9 mouse cellular contexts compared by ENCODE assay signal in genomic region chr19:45161093-45161492, GRCm38 (mm10). TPM values are rescaled to one million over a fixed set of nuclear protein-coding genes. Genes with fewer than 3 reads are reported as not detected.
DNase-seq lines count a peak whose midpoint lies in the region; ATAC-seq and TF ChIP-seq lines count a peak whose summit lies in the region.
"Had no signal": no experiment of that assay in that cellular context is flagged by ENCODE, and none has a peak within 500 bp of the region (broad histone marks: within the 10 kb centered on the region; RNA-seq: fewer than 3 reads in every experiment).

No protein-coding gene starts in this region.

- DNase-seq in thymus, adult 2 months = peak; percentile 46
- DNase-seq in thymus, adult 18-20 months = no peak
- DNase-seq in heart, postnatal 4 days = peak; percentile 80
- peak; percentile 86 for DNase-seq in limb, embryonic 11.5 days (ENCODE audit: low spot score)
- peak; percentile 76 for DNase-seq in neural tube, embryonic 11.5 days (ENCODE audit: low spot score)
- DNase-seq in urinary bladder, postnatal 25 days (ENCODE audit: low spot score) = peak; percentile 69

- H3K27ac ChIP-seq in thymus, adult 2 months (ENCODE audit: control insufficient read depth, insufficient read depth, low read length) = no peak overlapping the region
- H3K27ac ChIP-seq in bone marrow macrophage, adult 2 months (ENCODE audit: insufficient read depth, low read depth, low read length) = no peak overlapping the region
- no peak overlapping the region for H3K27ac ChIP-seq in embryonic fibroblast, embryonic 13.5 days (ENCODE audit: insufficient read depth, low read length)
- no peak overlapping the region for H3K27ac ChIP-seq in limb, embryonic 11.5 days (replicated peaks; ENCODE audit: low read depth, low read length)
- H3K27ac ChIP-seq in neural tube, embryonic 11.5 days (ENCODE audit: low read depth, low read length) = no peak overlapping the region

- no peak overlapping the region for H3K4me3 ChIP-seq in thymus, adult 2 months (ENCODE audit: control insufficient read depth, insufficient read depth, low read length)
- no peak overlapping the region for H3K4me3 ChIP-seq in bone marrow macrophage, adult 2 months (ENCODE audit: insufficient read depth, low read length)
- no peak overlapping the region for H3K4me3 ChIP-seq in embryonic fibroblast, embryonic 13.5 days (ENCODE audit: insufficient read depth, low read length)
- no peak overlapping the region for H3K4me3 ChIP-seq in limb, embryonic 11.5 days (ENCODE audit: low read depth, low read length)
- H3K4me3 ChIP-seq in neural tube, embryonic 11.5 days (ENCODE audit: low read depth, low read length) = no peak overlapping the region

- ATAC-seq in limb, embryonic 11.5 days (ENCODE audit: insufficient number of reproducible peaks, low FRiP score, low TSS enrichment, low read depth) = no peak
- ATAC-seq in neural tube, embryonic 11.5 days (ENCODE audit: insufficient read depth, low FRiP score, low TSS enrichment) = no peak

- H3K4me1 ChIP-seq in thymus, adult 2 months (replicated peaks; ENCODE audit: control insufficient read depth, insufficient read depth, low read length) = no peaks in the 10 kb centered on the region
- H3K4me1 ChIP-seq in bone marrow macrophage, adult 2 months (ENCODE audit: control insufficient read depth, insufficient read depth, low read length) = peaks cover 8% of the 10 kb centered on the region; the same call in 1 of the 2 replicates
- H3K4me1 ChIP-seq in embryonic fibroblast, embryonic 13.5 days (ENCODE audit: control insufficient read depth, insufficient read depth, low read length) = no peaks in the 10 kb centered on the region
- peaks cover under 1% of the 10 kb centered on the region; the same call in 1 of the 2 replicates for H3K4me1 ChIP-seq in limb, embryonic 11.5 days (ENCODE audit: control insufficient read depth, insufficient read depth, low read length)
- H3K4me1 ChIP-seq in neural tube, embryonic 11.5 days (ENCODE audit: control insufficient read depth, insufficient read depth, low read length) = no peaks in the 10 kb centered on the region

- WGBS in thymus, adult 2 months = under 1% methylated on average over 12 of the region's 12 CpGs
- 1% methylated on average over 12 of the region's 12 CpGs for WGBS in limb, embryonic 11.5 days
- WGBS in neural tube, embryonic 11.5 days = 1% methylated on average over 12 of the region's 12 CpGs

- H3K36me3 ChIP-seq in thymus, adult 2 months (ENCODE audit: control insufficient read depth, insufficient read depth, low read length) = no peaks in the 10 kb centered on the region
- no peaks in the 10 kb centered on the region for H3K36me3 ChIP-seq in limb, embryonic 11.5 days (ENCODE audit: control insufficient read depth, insufficient read depth, low read length)
- no peaks in the 10 kb centered on the region for H3K36me3 ChIP-seq in neural tube, embryonic 11.5 days (ENCODE audit: control insufficient read depth, insufficient read depth, low read length)

- no peak for TF ChIP-seq POLR2A in thymus, adult 2 months (IDR thresholded peaks at IDR 0.05; ENCODE audit: control insufficient read depth, extremely low read depth, insufficient read depth, low read length, poor library complexity)
- TF ChIP-seq POLR2A in bone marrow macrophage, adult 2 months (IDR thresholded peaks at IDR 0.05; ENCODE audit: borderline replicate concordance, low read depth, low read length) = no peak
- TF ChIP-seq POLR2A in embryonic fibroblast, embryonic 13.5 days (IDR thresholded peaks at IDR 0.05; ENCODE audit: low read depth, low read length) = no peak

- TF ChIP-seq CTCF in thymus, adult 2 months (IDR thresholded peaks at IDR 0.05; ENCODE audit: borderline replicate concordance, control insufficient read depth, extremely low read depth, insufficient read depth, low read length, poor library complexity) = peak; percentile 58; the same call in 1 of the 2 replicates
- peak; percentile 95 for TF ChIP-seq CTCF in bone marrow macrophage, adult 2 months (IDR thresholded peaks at IDR 0.05; ENCODE audit: low read depth, low read length)
- TF ChIP-seq CTCF in embryonic fibroblast, embryonic 13.5 days (IDR thresholded peaks at IDR 0.05; ENCODE audit: borderline replicate concordance, insufficient read depth, low read length) = peak; percentile 41; the same call in 1 of the 2 replicates

- no peak overlapping the region for H3K4me2 ChIP-seq in limb, embryonic 11.5 days (ENCODE audit: low read depth, severe bottlenecking)
- H3K4me2 ChIP-seq in neural tube, embryonic 11.5 days (ENCODE audit: low read depth) = no peak overlapping the region

- H3K9ac ChIP-seq in limb, embryonic 11.5 days (ENCODE audit: low read length) = no peak overlapping the region
- no peak overlapping the region for H3K9ac ChIP-seq in neural tube, embryonic 11.5 days (ENCODE audit: low read length)

- H3K9me3 ChIP-seq in limb, embryonic 11.5 days (ENCODE audit: control insufficient read depth, low read length) = no peaks in the 10 kb centered on the region
- no peaks in the 10 kb centered on the region for H3K9me3 ChIP-seq in neural tube, embryonic 11.5 days (ENCODE audit: control insufficient read depth, low read length)

- peaks cover 12% of the 10 kb centered on the region; the same call in 1 of the 2 replicates for H3K27me3 ChIP-seq in thymus, adult 2 months (ENCODE audit: control insufficient read depth, insufficient read depth, low read length)
- H3K27me3 ChIP-seq in limb, embryonic 11.5 days (ENCODE audit: control insufficient read depth, insufficient read depth, low read length) = peaks cover 96% of the 10 kb centered on the region
- peaks cover 96% of the 10 kb centered on the region for H3K27me3 ChIP-seq in neural tube, embryonic 11.5 days (ENCODE audit: control insufficient read depth, insufficient read depth, low read length)

RNA-seq across cellular contexts. Expression of gene Tlx1, which starts 10.6 kb away (rescaled TPM):
- 0.19 and 0.29 TPM in 2 replicates for polyA plus RNA-seq in thymus, adult 2 months (2012; rRNA removed)
- not detected in 2 replicates for polyA plus RNA-seq in bone marrow macrophage, adult 2 months (2012; ENCODE audit: insufficient read depth, insufficient read length, missing spikeins)
- polyA plus RNA-seq in embryonic fibroblast, embryonic 13.5 days (2011; ENCODE audit: insufficient read length, low read depth, missing spikeins) = not detected in 2 replicates
- 1 to 10 TPM in 1 of 2 experiments, under 1 TPM in 1; 0.88 to 1.4 TPM for total RNA-seq in heart, postnatal 4 days (2021)
- 0.13 and 0.17 TPM in 2 replicates for polyA plus RNA-seq in limb, embryonic 11.5 days (2014; fragmentation: Nextera tagmentation; extraction: Ambion mirVana)
- polyA plus RNA-seq in neural tube, embryonic 11.5 days (2014; fragmentation: Nextera tagmentation; extraction: Ambion mirVana) = 0.29 and 0.72 TPM in 2 replicates
- total RNA-seq: layer of hippocampus, postnatal 25 days had no signal

Comparison
In these comparisons a context has a peak if more than half of its experiments do, and no peak if none do; other contexts are left out.
1. DNase-seq: peak in thymus, adult 2 months (single experiment), heart, postnatal 4 days (single experiment), limb, embryonic 11.5 days (single experiment), neural tube, embryonic 11.5 days (single experiment) and urinary bladder, postnatal 25 days (single experiment); none in thymus, adult 18-20 months (0 of 2).
2. CTCF ChIP-seq: peak in every context shown above with its lines; median percentile 95 in bone marrow macrophage, adult 2 months; 58 in thymus, adult 2 months; 41 in embryonic fibroblast, embryonic 13.5 days.